Mouse (Mus musculus): ENCODE measurements around the gene Ier5l.

Ier5l gene

GRCm38 (mm10) chr2:30474039-30474438, at the start of gene Ier5l:
Gene Ier5l (minus strand): TSS chr2:30474219.
- peak; percentile 96 for DNase-seq (ENCODE audit: low spot score in 2 of 2)

- no peak for DNase-seq (ENCODE audit: low spot score in 2 of 2)
These were observed 49.7 kb upstream of the Ier5l start for GRCm38 (mm10) chr2:30523727-30524126.

GRCm38 (mm10) chr2:30510711-30511380, 36.8 kb upstream of the Ier5l start:
- DNase-seq (ENCODE audit: low spot score in 2 of 2) = no peak

- no peak for DNase-seq (ENCODE audit: low spot score in 2 of 2)
These were observed 33.2 kb upstream of the Ier5l start for GRCm38 (mm10) chr2:30507138-30507727.

GRCm38 (mm10) chr2:30503677-30504621, 29.9 kb upstream of the Ier5l start:
- no peak for DNase-seq (ENCODE audit: low spot score in 2 of 2)

GRCm38 (mm10) chr2:30501701-30502100, 27.7 kb upstream of the Ier5l start:
- no peak for DNase-seq (ENCODE audit: low spot score in 2 of 2)

- DNase-seq (ENCODE audit: low spot score in 2 of 2) = peak; percentile 56 to 69
These were observed 22.2 kb upstream of the Ier5l start for GRCm38 (mm10) chr2:30495909-30496861.

GRCm38 (mm10) chr2:30495000-30495908, 21.2 kb upstream of the Ier5l start:
- DNase-seq (ENCODE audit: low spot score in 2 of 2) = no peak

- no peak for DNase-seq (ENCODE audit: low spot score in 2 of 2)
These were observed 16.4 kb upstream of the Ier5l start for GRCm38 (mm10) chr2:30490384-30490783.

GRCm38 (mm10) chr2:30487597-30487996, 13.6 kb upstream of the Ier5l start:
- no peak for DNase-seq (ENCODE audit: low spot score in 2 of 2)

GRCm38 (mm10) chr2:30478526-30478925, 4.5 kb upstream of the Ier5l start:
- no peak for DNase-seq (ENCODE audit: low spot score in 2 of 2)

GRCm38 (mm10) chr2:30476241-30476640, 2.2 kb upstream of the Ier5l start:
- DNase-seq (ENCODE audit: low spot score in 2 of 2) = no peak

- no peak for DNase-seq (ENCODE audit: low spot score in 2 of 2)
These were observed 1.4 kb upstream of the Ier5l start for GRCm38 (mm10) chr2:30475457-30475856.

GRCm38 (mm10) chr2:30474776-30475175, 757 bp upstream of the Ier5l start:
- no peak for DNase-seq (ENCODE audit: low spot score in 2 of 2)

GRCm38 (mm10) chr2:30473431-30474031, 488 bp downstream of the Ier5l start:
- no peak for DNase-seq (ENCODE audit: low spot score in 2 of 2)

- DNase-seq (ENCODE audit: low spot score in 2 of 2) = peak in 1 of 2 experiments; percentile 46
These were observed 1.2 kb downstream of the Ier5l start for GRCm38 (mm10) chr2:30472731-30473351.

GRCm38 (mm10) chr2:30471795-30472720, 2.0 kb downstream of the Ier5l start:
- DNase-seq (ENCODE audit: low spot score in 2 of 2) = peak; percentile 79 to 90

GRCm38 (mm10) chr2:30471051-30471450, 3.0 kb downstream of the Ier5l start:
- no peak for DNase-seq (ENCODE audit: low spot score in 2 of 2)
